Mouse (Mus musculus) adrenal gland, adult (tissue): Measurements from ENCODE around the gene Ubtd2.

Experiments
- DNase-seq, 2 experiments: peaks; one replicate each; pipeline ENCODE4 v3.0.0; 2022 to 2023; ENCODE audit warnings: low spot score in 1 of 2; ENCODE audit not compliant: inconsistent age in 2 of 2

Ubtd2 gene

GRCm38 (mm10) chr11:32544041-32544440 lies 88.9 kb downstream of the Ubtd2 start:
- DNase-seq = peak in 1 of 2 experiments; percentile 37

DNA sequence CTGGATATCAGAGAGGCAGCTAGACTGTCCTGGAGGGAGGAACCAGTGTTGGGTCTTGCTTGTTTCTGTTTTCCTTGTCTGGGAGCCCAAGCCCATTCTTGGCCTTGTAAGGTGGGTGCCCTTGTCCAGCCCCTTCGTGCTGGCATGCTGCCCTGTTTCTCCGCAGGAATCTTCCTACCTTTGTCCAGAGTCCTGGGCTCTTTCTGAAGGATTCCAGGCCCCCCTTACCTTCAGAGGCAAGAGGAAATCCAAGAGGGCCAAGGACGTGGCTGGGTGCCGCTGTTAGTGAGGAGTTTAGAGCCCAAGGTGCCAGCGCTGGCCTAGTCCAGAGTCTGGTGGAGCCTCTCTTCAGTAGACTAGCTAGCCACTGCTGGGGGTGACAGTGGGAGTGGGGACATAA lies 89.3 kb downstream of the Ubtd2 start:
- DNase-seq = no peak

GRCm38 (mm10) chr11:32545605-32546004 lies 90.4 kb downstream of the Ubtd2 start:
- DNase-seq = no peak

DNA sequence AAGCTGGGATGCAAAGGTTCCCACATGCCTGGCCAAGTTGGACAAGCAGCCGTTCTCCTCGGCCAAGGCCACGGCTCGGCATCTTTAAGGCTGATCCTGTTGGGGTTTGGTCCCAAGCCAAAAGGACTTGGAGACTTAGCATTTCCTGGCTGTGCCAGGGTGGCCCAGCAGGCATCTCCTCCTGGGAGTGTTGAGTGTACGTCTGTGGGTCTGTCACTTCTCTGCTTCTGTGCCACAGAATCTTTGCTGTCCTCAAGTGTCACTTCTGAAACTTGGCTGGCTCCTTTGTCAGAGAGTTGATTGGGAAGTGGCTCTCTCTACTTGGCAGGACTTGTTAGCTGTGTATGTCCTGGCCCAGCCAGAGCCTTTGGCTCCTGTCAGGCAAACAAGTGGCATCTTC lies 91.3 kb downstream of the Ubtd2 start:
- DNase-seq = peak; percentile 68 to 80

GRCm38 (mm10) chr11:32547391-32547947 lies 92.3 kb downstream of the Ubtd2 start:
- no peak for DNase-seq

DNA sequence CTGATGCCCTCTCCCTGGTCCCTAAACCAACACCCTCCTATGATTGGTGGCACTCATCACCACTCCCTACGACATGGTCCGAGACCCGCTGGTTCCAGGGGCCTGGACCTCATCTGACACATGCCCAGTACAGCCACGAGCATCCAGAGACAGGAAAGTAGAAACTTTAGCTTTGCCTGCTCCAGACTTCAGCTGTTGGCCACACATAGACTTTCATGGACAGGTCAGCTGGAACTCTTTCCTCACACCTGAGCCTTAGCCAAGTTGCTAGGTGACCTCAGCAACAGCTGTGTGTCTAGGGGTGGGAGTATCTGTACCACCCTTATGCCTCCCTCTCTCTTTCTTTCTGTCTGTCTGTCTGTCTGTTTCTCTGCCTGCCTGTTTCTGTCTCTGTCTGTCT lies 93.1 kb downstream of the Ubtd2 start:
- no peak for DNase-seq

DNA sequence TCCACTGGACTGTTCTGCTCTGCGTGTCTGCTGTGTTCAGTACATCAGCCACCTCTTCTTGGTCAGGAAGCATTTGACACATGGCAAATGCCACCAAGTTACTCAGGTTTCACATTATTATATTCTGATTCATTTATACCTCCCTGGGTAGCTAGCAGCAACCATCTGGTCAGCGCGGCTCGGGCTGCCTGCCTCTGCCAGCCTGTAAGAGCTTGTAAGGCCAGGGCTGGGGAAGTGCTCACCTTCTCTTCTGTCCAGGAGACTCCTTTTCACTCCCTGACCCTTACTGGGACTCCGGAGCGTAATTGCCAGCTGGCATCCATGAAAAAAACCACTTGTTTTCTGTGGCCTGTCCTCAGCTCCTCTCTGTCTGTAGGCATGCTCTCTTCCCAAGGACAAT lies 94.1 kb downstream of the Ubtd2 start:
- DNase-seq = no peak

- DNase-seq = no peak
These were observed 94.9 kb downstream of the Ubtd2 start for GRCm38 (mm10) chr11:32550102-32550501.

DNA sequence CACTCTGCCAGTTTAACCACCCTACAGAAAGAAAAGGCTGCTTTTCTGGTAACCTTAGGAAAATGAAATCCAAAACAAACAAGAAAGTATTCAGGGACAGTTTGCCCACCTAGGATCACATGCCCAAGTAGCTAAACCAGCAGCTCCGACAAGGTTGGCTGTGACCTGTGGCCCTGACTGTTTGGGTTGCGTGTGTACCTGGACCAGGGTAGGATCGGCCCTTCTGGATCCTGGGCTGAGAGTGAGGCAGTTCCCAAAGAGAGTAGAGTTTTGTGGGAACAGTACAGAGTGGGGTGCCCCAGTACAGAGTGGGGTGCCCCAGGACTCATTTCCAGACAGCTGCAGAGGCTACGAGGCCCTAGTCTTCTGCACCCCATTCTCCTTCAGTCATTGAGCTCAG lies 95.9 kb downstream of the Ubtd2 start:
- no peak for DNase-seq

DNA sequence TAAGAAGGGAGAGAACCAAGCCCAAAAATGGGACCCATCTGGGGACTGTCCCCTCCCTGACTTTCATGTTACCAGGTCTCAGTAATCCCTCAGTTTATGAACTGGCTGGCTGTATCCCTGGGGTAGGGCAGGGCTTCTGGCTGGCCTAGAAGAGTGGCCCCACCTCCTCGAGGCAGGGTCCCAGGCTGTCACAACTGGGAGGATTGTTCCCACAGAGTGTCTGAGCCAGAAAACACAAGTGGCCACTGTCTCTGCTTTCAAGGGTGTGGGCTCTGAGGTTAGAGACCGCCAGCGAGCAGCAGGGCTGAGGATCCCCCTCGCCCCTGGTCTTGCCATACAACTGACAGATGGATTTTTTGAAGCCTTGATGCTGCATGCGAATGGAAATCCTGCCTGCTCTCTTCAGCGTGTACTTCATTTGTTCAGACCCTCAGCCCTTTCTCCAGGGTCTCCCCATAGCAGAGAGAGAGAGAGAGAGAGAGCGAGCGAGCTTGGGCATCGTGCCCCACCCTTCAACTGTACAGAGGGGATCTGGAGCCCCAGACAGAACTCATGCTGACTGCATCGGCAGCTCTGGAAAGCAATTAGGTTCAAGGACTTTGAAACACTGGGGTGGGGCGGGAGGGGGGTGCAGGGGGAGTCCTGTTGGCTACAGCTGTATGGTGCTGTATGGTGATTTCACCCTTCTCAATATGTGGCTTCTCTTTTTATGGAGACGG lies 96.6 kb downstream of the Ubtd2 start:
- no peak for DNase-seq

GRCm38 (mm10) chr11:32552401-32553090 lies 97.4 kb downstream of the Ubtd2 start:
- DNase-seq = peak in 1 of 2 experiments; percentile 66

DNA sequence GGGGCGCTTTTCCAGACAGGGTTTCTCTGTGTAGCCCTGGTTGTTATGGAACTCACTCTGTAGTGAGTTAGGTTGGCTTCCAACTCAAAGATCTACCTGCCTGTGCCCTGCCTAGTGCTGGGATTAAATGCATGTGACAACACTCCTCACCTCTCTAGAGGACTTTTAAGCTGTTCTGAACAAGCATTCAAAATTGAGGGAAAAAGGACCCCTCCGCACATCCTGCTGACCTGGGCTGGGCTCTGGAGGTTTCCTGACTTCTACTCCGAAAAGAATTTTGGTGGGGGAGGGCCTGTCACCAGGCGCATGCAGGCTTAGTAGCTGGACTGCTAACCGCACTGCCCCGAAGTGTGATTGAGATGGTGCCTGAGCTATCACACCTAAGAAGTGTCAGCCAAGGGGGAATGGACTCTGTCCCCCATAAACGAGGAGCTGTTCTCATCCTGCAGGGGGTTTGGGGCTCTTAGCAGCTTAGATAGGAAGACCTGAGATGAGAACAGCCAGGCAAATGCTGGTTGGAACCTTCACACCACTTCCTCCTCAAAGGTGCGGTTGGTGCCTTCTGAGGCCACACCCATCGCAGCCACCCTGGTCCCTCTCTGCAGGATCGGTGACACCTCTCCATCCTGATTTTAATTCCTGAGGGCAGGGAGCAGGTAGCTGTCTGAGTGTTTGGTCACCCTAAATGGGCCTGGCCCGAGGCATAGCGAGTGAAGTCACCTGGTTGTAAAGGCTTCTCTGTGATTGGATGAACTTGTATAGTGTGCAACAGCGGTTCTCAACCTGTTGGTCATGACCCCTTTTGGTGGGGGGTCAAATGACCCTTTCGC lies 98.4 kb downstream of the Ubtd2 start:
- no peak for DNase-seq

DNA sequence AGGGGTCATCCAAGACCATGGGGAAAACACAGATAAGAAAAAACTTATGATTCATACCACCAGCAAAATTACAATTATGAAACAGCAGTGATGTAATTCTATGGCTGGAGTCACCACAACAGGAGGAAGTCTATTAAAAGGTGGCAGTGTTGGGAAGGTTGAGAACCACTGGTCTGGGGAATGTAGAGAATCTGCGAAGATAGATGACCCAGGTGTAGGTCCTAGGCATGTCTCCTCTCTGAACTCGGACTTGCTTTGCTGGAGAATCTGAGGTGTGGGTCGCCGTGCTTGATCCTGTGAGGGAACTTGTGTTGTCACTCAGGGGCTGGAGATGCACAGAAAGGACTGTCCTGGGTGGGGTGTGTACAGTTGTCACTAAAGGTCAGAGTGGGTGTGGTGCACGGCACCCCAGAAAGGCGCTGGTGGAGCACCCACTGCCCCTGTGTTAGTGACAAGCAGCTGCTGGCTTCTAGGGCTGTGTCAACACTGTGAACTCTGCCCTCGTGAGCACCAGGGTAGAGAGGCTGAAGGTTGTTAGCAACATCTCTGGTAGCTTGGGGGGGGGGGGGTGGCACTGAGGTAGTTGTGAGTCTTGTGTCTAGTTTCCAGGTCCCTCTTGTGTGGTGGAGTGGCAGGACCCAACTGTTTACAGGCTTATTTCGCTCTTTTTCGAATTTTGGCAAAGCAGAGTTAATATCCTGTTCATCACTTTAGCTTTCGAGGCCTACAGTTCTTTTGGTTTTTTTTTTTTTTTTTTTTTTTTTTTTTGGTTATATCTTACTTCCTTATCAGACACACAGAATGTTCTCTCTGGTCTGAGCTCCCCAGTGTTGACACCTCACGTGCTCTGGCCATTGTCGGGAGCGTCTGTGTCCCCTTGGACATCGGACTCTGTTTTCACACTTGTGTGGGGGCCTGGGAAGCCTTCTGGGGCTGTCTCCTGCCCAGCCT lies 99.2 kb downstream of the Ubtd2 start:
- DNase-seq = peak in 1 of 2 experiments; percentile 64

DNA sequence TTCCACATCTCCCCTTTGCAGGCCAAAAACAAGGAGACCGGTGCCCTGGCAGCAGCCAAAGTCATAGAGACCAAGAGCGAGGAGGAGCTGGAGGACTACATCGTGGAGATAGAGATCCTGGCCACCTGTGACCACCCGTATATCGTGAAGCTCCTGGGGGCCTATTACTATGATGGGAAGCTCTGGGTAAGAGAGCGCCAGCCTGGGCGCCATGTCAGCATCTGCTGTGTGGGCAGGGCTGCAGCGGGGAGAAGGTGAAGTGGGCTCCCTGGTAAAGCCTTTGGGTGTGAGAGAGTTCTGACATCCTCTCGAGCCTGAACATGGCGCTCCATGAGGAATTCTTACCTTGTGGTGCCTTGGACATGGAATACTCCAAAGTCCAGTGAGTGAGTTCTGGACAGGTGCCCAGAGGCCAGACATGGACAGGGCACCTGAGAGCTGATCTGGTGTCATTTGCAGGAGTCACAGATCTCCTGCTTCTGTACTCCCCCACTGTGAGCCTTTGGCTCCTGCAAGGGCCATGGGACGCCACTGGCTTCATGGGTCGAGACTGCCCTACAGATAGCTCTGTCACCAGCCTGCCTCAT lies 100.0 kb downstream of the Ubtd2 start:
- DNase-seq = no peak

DNA sequence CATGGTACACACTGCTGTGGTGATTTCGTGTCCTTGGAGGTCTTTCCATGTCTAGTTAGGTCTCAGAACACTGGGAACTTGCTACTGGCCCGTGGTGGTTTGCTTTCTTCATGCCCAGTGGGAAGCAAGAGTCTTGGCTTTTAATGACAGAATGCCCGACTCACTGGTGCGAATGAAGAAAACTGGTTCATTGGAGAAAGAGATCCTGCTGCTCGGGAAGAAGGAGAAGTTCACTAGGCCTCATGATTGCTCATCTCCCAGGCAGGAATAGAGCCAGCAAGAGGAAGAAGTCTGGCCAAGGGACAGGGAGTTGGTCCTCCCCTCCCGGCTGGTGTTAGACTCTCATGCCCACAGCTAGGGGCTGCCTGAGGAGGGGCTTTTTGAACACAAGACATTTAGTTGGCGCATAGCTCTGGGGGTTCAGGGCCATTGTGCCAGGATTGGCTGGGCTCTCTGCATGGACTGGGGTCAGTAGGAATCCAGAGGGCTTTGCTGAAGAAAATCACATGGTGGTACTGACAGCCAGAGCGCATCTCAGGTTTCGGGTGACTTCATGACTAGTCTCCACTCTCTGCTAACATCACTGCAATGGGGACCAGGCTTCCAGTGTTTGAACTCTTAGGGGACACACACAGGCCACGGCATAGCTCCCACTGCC lies 101.3 kb downstream of the Ubtd2 start:
- no peak for DNase-seq

DNA sequence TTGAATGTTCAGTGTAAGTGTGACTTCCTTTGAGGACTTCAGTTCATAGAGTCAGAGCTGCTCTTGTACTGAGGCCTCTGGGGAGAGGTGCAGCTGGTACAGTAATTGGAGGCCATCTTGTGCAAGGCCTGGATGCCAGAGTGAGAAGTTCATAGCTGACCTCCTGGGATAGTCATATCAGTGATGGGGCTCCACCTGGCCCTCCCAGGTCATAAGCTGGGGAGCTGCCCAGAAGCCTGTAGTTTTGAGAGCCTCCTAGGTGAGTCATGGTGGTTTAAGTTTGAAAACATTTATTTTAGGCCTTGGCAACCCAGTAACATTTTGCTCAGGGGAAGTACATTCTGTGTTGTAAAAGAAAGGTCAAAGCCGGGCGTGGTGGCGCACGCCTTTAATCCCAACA lies 102.9 kb downstream of the Ubtd2 start:
- DNase-seq = no peak

GRCm38 (mm10) chr11:32558677-32559076 lies 103.5 kb downstream of the Ubtd2 start:
- DNase-seq = no peak

DNA sequence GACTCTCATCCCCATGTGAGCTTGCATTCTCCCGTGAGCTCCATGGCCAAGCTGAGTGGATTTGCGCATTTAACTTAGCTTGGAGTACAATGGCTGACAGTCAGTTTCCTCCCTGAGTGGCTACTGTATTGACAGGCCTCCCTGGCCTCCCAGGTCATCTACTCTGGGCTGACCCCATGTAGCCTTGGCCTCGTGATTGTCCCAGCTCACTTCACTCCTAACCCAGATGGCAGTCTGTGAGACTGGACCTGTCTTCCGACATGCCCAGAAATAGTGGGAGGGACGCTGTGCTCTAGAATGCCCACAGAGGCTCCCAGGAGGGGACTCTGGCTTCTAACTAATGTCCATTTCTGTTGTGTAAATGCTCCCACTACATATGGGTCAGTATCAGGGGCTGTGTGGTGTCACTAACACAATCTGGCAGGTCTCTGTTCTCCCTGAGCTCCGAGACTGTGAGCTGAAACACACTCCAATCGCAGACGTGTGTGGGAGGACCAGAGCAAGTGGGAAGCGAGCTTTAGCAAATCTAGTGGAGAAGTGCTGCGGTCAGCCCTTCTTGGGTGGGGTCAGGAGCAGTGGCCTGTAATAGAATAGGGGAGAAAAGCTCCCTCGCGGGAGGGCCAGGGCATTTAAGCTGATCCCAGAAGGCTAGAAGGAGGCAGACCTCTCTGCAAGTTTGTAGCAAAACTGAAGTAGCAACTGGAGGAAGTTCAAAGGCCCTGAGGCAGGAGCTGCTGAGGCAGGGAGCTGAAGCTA lies 105.0 kb downstream of the Ubtd2 start:
- no peak for DNase-seq
